Mouse (Mus musculus) testis, adult 2 months (tissue): ENCODE data around the gene BC028528.

Experiments used
- CTCF ChIP-seq: fragments of 200-500 bp; IDR thresholded peaks from 2 replicates; pipeline ENCODE4 v1.5.1; 2012; ENCODE audit warnings: low read depth, mild to moderate bottlenecking, inconsistent platforms, low read length, moderate library complexity; ENCODE audit not compliant: control insufficient read depth, insufficient read depth, insufficient replicate concordance
- POLR2A ChIP-seq: fragments of 200-500 bp; IDR thresholded peaks from 2 replicates; pipeline ENCODE4 v1.6.1; 2012; ENCODE audit warnings: low read depth, mild to moderate bottlenecking, inconsistent platforms, low read length, moderate library complexity; ENCODE audit not compliant: control insufficient read depth

DNA sequence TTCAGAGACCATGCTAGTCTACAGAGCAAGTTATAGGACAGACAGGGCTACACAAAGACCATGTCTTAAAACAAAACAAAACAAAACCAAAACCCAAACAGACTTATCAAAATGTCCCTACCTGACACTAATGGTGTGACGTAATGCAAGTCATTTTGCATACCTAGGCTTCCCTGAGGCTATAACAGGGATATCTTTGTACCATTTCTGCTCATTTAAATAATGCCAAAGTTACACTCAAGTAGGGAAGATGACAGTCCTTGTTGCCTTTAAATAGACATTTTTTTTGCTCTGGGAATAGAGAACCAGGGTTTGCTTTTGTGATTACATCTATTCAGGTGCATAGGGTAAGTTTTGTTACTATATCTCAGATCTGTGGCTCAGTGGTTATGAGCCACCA lies 39.7 kb upstream of the BC028528 start:
- TF ChIP-seq CTCF (no peak), POLR2A (no peak)
